Mouse (Mus musculus) right cerebral cortex, postnatal 14 days (tissue): ENCODE measurements at regions not wholly inside any gene's neighbourhood (a gene's known extent, or its start where the extent isn't known, plus 50 kb on each side); places are given as distances from the start of the nearest gene placed in this dataset.

Experiments
- DNase-seq: peaks from one replicate; pipeline ENCODE4 v3.0.0; 2022

- DNase-seq: no peak
Measured at GRCm38 (mm10) chr3:114463267-114463666, 432.9 kb downstream of the Col11a1 start.

DNA sequence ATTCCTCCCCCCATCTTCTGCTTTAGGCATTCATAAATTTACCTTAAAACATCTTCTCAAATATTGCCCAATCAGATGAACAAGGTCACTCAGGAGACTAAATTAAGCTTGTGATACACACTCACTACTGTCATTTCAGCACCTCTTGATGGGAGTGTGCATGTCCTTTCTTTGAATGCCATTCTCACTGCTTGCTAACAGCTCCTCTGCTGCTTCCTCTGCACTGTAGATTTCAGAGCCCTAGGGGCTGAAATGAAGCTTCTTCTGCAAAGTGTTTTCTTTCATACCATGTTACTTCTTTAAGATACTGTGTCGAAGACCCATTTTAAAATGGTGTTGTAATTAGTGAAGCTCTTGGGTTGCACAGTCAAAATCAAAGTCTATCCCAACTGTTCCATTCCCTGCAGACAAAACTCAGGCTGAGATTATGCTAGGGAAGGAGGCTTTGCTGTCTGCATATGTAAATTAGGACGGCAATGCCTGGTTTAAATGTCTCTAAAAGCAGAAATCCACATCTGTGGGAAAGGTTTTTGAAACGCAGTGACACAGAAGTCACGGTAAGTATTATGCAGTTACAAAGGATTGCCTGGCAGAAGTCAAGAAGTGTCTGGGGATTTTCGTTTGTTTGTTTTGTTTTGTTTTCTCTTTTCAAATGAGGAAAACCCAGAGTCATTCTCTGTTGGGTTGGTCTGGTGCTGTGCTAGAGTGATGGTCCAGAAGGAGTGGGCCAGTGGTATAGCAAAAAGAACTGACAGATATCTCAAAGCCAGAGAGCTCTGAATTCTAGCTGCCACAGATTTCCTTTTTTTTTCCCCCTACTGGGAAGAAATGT is 433.6 kb downstream of the Col11a1 start:
- DNase-seq: no peak

- no peak for DNase-seq
Measured at GRCm38 (mm10) chr3:114464546-114464888, 434.2 kb downstream of the Col11a1 start.

DNA sequence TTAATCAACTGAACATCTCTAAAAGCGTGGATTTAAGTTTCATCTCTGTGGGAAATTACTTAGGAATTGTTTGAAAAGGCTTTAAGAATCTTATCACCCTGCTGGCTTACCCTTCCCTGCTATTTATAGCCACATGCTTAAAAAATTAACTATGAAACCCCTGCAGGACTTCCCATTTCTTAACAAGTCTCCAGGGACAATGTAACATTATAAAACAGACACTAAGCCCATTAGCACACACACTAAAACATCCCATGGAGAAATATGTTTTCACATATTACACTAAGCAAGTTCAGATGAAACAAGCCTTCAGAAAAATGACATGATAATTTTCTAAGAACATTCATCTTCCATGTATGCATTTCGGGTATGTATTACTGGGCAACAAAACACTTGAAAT is 420.0 kb upstream of the Olfm3 start:
- no peak for DNase-seq

DNA sequence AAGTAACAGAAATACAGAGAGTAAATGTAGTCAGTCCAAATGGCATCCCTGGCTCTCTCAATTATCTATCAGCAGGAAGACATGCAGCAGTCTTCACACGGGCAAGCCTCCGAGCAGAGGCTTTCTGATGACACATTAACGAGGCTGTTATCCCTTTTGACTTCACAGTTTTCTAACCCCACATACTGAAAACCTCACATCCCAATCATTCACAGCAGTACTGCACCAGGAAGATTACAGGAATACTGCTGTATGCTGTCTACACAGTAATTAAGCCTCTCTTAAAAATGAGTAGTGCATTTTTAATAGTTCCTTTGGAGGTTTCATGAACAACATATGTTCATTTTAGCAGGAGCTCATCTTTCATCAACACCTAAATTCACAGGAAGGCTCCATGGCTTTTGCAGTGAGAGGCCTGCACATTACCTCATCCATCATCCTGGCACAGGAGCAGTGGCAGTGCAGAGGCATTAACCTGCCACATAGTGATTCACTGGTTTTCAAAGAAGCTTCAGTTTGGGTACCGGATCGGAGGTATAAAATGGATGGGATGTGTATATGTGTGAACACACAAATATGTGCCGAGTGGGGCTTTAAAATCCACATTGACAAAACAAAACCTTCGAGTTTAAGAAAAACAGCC is 396.1 kb upstream of the Olfm3 start:
- DNase-seq: no peak

GRCm38 (mm10) chr3:114515233-114515632 is 388.6 kb upstream of the Olfm3 start:
- no peak for DNase-seq

GRCm38 (mm10) chr3:114544353-114544752 is 359.5 kb upstream of the Olfm3 start:
- DNase-seq: no peak

DNA sequence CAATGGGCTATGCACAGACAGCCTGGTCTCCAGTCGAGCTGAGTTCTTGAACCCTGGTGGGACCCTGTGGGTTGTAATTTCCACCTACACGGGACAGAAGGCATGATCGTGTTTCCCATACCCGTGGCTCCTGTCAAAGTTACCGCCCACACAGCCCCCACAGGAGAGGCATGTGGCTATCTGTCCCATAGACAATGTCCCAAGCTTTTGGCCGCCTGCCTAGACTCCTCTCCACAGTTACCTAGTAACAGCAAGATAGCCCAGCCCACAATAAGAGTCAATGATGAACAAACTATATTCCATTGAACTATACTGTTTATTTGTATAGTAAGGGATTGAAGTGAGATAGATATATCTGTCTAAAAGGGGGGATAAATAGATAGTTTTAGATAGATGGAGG is 356.7 kb upstream of the Olfm3 start:
- peak; percentile 24 for DNase-seq

DNA sequence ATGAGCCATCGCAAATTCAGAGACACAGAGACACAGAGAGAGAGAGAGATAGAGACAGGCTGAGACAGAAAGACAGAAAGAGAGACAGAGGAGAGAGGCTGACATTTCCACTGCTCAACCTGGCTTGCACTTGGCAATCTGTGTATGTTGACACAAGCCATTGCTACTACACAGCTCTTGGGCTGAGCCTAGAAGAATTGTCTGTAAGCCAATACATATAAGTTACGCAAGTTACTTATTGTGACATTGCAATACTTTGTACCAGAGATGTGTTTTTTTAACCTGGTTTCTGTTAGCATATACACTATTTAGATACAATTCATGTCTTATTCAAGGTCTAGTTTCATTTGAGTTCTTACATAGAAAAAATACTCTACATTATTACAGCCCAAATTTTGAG is 332.9 kb upstream of the Olfm3 start:
- DNase-seq: no peak
